Mouse (Mus musculus) liver, postnatal 0 days (tissue): ENCODE measurements around the gene Myo1d. TPM values are rescaled to one million over a fixed set of nuclear protein-coding genes. Genes with fewer than 3 reads are reported as not detected.
A peak's percentile ranks its signal among the peaks of the same experiment; 100 is the strongest.

Experiments
- ATAC-seq: fragments of 200-750 bp; cut with Nextera tagmentation; 2 replicates; pipeline ENCODE4 v1.8.0; 2017; ENCODE audit warnings: mild to moderate bottlenecking, moderate library complexity
- DNase-seq: peaks from one replicate; pipeline ENCODE4 v3.0.0-alpha.2; 2016
- H3K27ac ChIP-seq: fragments of 300-500 bp; sonication (generic); 2 replicates; pipeline ENCODE4 v1.5.1; 2014; ENCODE audit warnings: antibody characterized with exemption, moderate library complexity, mild to moderate bottlenecking, low read depth
- H3K27me3 ChIP-seq: fragments of 300-500 bp; sonication (generic); 2 replicates; pipeline ENCODE4 v1.6.1; 2014; ENCODE audit warnings: low read length, control low read depth, mixed read lengths; ENCODE audit not compliant: insufficient read depth
- H3K36me3 ChIP-seq: fragments of 300-500 bp; sonication (generic); replicated peaks from 2 replicates; pipeline ENCODE4 v1.6.1; 2014; ENCODE audit warnings: mild to moderate bottlenecking, control low read depth, low read length, moderate library complexity, mixed read lengths; ENCODE audit not compliant: insufficient read depth
- H3K4me1 ChIP-seq: fragments of 300-500 bp; sonication (generic); 2 replicates; pipeline ENCODE4 v1.6.1; 2014; ENCODE audit warnings: antibody characterized with exemption, mild to moderate bottlenecking, control low read depth; ENCODE audit not compliant: insufficient read depth
- H3K4me2 ChIP-seq: fragments of 300-500 bp; sonication (generic); 2 replicates; pipeline ENCODE4 v1.6.1; 2014; ENCODE audit warnings: low read depth, mild to moderate bottlenecking, low read length, moderate library complexity, mixed read lengths
- H3K4me3 ChIP-seq: fragments of 300-500 bp; sonication (generic); 2 replicates; pipeline ENCODE4 v1.5.1; 2014; ENCODE audit warnings: low read depth, low read length
- H3K9ac ChIP-seq: fragments of 300-500 bp; sonication (generic); replicated peaks from 2 replicates; pipeline ENCODE4 v1.6.1; 2014; ENCODE audit warnings: mild to moderate bottlenecking, moderate library complexity
- H3K9me3 ChIP-seq: fragments of 300-500 bp; sonication (generic); 2 replicates; pipeline ENCODE4 v1.6.1; 2016; ENCODE audit warnings: mild to moderate bottlenecking, control low read depth, low read length, mixed read lengths
- CTCF ChIP-seq: sonication (generic); IDR thresholded peaks from 2 replicates; pipeline ENCODE4 v1.5.1; 2016; ENCODE audit warnings: antibody characterized with exemption, low read depth
- EP300 ChIP-seq: IDR thresholded peaks from 2 replicates; pipeline ENCODE4 v1.6.1; 2016; ENCODE audit warnings: antibody characterized with exemption, low read depth, mild to moderate bottlenecking
- WGBS: fragments of 180-500 bp; shearing (Covaris S2); extraction: QIAGEN DNeasy Blood & Tissue Kit; methylation state at CpG from one replicate; pipeline ENCODE4 v1.1.7; 2014; ENCODE audit not compliant: insufficient replicate concordance; 5-methylcytosine and 5-hydroxymethylcytosine counted together
- polyA plus RNA-seq: library from polyadenylated mRNA; unstranded; fragments of >200 nt; fragmentation: Nextera tagmentation; extraction: Ambion mirVana; gene quantifications from 2 replicates; pipeline ENCODE4 v1.2.1, GENCODE M21; 2015

Myo1d gene
- polyA plus RNA-seq, 1 experiment from 2014 or later = 4.6 TPM

DNA sequence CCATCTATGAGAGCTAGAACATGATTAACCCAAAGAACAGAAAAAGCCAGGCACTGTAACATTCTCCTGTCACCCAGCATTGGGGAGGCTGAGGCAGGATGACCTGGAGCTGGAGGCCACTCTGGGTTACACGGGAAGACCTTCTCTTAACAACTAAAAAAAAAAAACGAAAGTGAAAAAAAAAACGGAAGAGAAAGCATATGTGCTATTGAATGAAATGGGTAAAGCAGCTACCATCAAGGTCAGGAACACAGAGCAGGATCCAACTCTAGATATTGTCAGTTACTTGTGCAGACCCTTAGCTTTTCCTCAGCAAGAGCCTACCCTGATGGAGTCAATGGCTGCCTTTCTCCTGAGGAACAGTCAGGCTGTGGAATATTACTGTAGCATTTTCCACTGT is 199.3 kb downstream of the Myo1d start:
- Histone ChIP-seq H3K27me3 (no peaks in the 10 kb centered on the region), H3K4me3 (no peak overlapping the region), H3K9me3 (no peaks in the 10 kb centered on the region), H3K9ac (no peak overlapping the region), H3K36me3 (no peaks in the 10 kb centered on the region), H3K4me1 (no peaks in the 10 kb centered on the region), H3K27ac (no peak overlapping the region), H3K4me2 (no peak overlapping the region)
- no peak for DNase-seq
- ATAC-seq = no peak
- TF ChIP-seq EP300 (no peak), CTCF (no peak)
- WGBS = 65% methylated on average over 3 of the region's 3 CpGs

DNA sequence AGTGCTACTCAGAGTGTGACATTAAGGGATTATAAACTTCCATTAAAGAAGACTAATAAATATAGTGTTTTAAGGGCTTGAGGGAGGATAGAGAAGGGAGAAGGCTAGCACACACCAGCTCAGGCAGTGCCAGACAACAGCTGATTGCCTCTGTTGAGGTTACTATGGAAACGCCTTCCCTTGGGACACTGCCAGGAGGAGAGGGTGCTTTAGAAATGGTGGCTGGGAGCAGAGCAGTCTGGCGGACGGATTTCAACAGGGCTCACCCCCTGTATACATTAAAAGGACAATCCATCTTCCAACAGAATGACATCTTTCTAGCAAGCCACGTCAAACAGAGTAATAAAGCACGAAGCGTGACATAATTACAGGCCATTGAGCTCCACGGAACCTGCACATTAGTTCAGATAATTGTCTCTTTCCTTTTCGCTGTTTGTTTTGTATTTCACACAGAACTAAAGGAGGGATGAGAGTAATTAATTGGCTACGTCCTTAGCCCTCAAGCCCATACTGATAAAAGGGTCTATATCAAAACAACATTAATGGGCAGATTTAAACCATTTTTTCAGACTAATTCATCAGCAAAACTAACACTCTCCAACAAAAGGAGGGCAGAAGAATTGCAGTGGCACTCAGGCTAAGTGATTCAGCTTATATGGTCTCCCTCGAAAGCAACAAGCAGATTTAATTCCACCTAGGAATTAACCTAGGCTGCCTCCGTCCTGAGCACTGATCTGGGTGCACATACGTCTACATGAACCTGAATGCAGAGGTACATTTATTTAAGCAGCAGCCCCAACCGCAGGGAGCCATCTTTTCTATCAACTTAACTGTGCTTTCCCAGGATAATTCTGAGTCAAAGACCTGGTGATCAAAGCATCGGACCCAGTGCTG is 201.8 kb downstream of the Myo1d start:
- Histone ChIP-seq H3K9me3 (no peaks in the 10 kb centered on the region), H3K4me2 (no peak overlapping the region), H3K27ac (no peak overlapping the region), H3K27me3 (no peaks in the 10 kb centered on the region), H3K9ac (no peak overlapping the region), H3K4me3 (no peak overlapping the region), H3K36me3 (no peaks in the 10 kb centered on the region), H3K4me1 (no peaks in the 10 kb centered on the region)
- 52% methylated on average over 14 of the region's 14 CpGs for WGBS
- no peak for TF ChIP-seq CTCF
- TF ChIP-seq EP300 = no peak
- ATAC-seq (no peak), DNase-seq (peak; percentile 54)

DNA sequence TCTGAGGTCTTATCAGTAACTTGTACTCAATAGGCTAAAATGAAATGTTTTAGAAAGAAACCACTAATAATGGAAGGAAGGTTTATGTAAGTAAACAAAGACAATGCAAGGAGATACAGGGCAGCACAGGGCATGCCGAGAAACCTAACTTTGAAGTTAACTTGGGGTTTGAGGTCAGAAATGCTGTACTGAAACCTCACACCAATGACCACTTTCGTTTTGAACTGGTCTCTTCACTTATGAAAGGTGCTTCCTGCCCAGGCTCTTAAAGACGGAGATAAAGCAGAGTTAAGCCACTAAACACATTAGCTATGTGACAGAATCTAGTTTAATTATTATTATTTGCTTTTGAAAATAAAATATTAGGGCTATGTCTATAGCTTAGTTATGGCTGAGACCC is 204.0 kb downstream of the Myo1d start:
- no peaks in the 10 kb centered on the region for H3K4me1 ChIP-seq
- no peaks in the 10 kb centered on the region for H3K27me3 ChIP-seq
- no peak overlapping the region for H3K4me2 ChIP-seq
- H3K4me3 ChIP-seq = no peak overlapping the region
- no peak overlapping the region for H3K27ac ChIP-seq
- no peak for TF ChIP-seq EP300
- no peak for TF ChIP-seq CTCF
- no peaks in the 10 kb centered on the region for H3K9me3 ChIP-seq
- no peak overlapping the region for H3K9ac ChIP-seq
- DNase-seq (no peak), ATAC-seq (no peak)
- WGBS = 46% methylated on average over 3 of the region's 3 CpGs
- H3K36me3 ChIP-seq = no peaks in the 10 kb centered on the region

DNA sequence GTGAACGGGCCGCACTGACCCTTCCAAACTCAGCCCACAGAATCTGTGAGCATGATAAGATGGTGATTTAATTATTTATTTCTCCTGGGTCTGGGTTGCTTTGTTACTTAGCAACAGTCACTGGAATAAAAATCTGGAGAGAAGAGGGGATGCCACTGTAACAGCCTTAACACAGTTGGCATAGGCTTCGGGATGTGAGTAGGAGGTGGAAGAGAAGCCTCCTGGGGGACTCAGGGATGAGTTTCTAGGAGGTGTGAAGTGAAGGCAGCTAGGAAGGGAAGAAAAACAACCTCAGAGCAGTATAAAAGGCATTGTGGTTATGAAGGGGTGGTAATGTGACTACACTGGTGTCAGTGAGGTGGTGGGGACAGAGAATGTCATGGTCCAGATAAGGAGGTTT is 213.5 kb downstream of the Myo1d start:
- no peak for ATAC-seq
- no peaks in the 10 kb centered on the region for H3K27me3 ChIP-seq
- no peaks in the 10 kb centered on the region for H3K9me3 ChIP-seq
- no peak overlapping the region for H3K9ac ChIP-seq
- H3K4me1 ChIP-seq = no peaks in the 10 kb centered on the region
- H3K36me3 ChIP-seq = no peaks in the 10 kb centered on the region
- H3K4me2 ChIP-seq = no peak overlapping the region
- WGBS = 84% methylated on average over 3 of the region's 3 CpGs
- TF ChIP-seq CTCF (no peak), EP300 (no peak)
- no peak overlapping the region for H3K4me3 ChIP-seq
- no peak for DNase-seq
- no peak overlapping the region for H3K27ac ChIP-seq

DNA sequence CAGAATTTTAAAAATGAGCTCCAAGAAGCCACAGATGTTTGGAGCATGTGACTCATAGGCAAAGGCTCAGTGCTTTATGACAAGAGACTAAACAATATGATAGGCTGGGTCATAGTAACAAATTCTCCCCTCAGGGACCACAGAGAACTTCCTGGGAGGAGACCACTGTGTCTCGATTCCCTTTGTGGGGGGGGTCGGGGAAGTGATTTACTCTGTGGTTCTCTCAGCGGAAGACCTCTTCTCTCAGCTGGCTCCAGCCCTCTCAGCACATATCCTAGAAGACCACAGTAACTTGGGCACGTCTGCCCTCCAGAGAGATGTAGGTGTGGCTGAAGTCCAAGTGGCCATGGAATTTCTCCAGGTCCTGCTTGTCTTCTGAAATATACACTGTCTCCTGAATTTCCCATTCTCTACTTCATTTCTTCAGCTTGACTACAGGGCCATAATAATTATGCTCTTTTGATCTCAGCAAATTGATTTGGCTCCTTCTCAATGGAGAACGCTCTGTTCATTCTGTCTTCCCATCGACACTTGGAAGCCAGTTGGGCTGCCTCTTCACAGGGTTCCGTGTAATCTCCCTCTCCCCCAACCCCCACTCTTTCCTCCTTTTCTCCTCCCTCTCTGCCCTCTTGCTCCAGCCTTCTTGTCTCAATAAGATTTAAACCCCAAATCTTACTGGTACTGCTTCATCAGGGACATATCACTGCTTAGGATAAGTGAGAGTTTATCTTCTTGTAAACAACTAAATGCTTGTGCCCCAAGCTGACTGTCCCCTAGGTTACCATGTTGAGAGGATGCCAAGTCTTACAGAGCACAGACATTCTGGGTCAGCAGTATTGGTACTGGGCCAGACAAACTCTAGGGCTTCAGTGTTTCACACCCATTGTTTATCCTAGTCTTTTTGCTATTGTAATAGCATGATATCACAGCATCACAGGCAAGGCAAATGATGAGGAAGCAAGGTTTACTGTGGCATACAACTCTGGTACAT is 214.6 kb downstream of the Myo1d start:
- Histone ChIP-seq H3K4me1 (no peaks in the 10 kb centered on the region), H3K9me3 (no peaks in the 10 kb centered on the region), H3K4me3 (no peak overlapping the region), H3K27ac (no peak overlapping the region), H3K9ac (no peak overlapping the region), H3K4me2 (no peak overlapping the region), H3K27me3 (no peaks in the 10 kb centered on the region), H3K36me3 (no peaks in the 10 kb centered on the region)
- 50% methylated on average over 7 of the region's 7 CpGs for WGBS
- DNase-seq = no peak
- ATAC-seq = no peak
- no peak for TF ChIP-seq EP300

DNA sequence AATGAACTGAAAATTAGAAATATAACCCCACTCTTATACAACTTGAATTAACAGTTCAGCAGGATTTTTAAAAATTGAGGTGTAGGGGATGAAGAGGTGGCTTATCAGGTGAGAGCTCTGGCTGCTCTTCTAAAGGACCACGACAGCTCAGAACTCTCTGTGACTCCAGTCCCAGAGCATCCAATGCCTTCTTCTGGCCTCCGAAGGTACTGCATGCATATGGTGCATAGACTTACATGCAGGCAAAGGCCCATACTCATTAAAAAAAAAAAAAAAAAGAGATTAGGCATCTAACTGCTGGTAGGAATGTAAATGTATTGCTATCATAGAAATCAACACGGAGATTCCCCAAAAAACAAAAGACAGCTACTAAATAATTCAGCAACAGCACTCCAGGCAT is 217.3 kb downstream of the Myo1d start:
- Histone ChIP-seq H3K27me3 (no peaks in the 10 kb centered on the region), H3K4me2 (no peak overlapping the region), H3K36me3 (no peaks in the 10 kb centered on the region), H3K9ac (no peak overlapping the region), H3K4me3 (no peak overlapping the region), H3K4me1 (no peaks in the 10 kb centered on the region), H3K9me3 (no peaks in the 10 kb centered on the region), H3K27ac (no peak overlapping the region)
- TF ChIP-seq CTCF = peak; percentile 63
- TF ChIP-seq EP300 = no peak
- ATAC-seq = no peak
- peak; percentile 34 for DNase-seq
- WGBS = 55% methylated on average over 3 of the region's 3 CpGs
